Mouse (Mus musculus) limb, embryonic 10.5 days (tissue): ENCODE measurements around the gene Hspa1l. TPM values are rescaled to one million over a fixed set of nuclear protein-coding genes. Genes with fewer than 3 reads are reported as not detected.
"Not testable (repeated sequence)": the region's sequence is repeated elsewhere in the genome, so short reads cannot be mapped to it uniquely, and the experiment has no call there.

Experiments
- DNase-seq: peaks from one replicate; pipeline ENCODE4 v3.0.0-alpha.2; 2017; ENCODE audit warnings: low spot score
- H3K27ac ChIP-seq: fragments of 300-500 bp; sonication (generic); 2 replicates; pipeline ENCODE4 v1.5.1; 2016; ENCODE audit warnings: mild to moderate bottlenecking
- H3K27me3 ChIP-seq: fragments of 300-500 bp; sonication (generic); 2 replicates; pipeline ENCODE4 v1.6.1; 2016; ENCODE audit warnings: low read depth, mild to moderate bottlenecking; ENCODE audit not compliant: poor library complexity, severe bottlenecking
- H3K36me3 ChIP-seq: fragments of 300-500 bp; sonication (generic); 2 replicates; pipeline ENCODE4 v1.6.1; 2016; ENCODE audit warnings: mild to moderate bottlenecking, moderate library complexity
- H3K4me1 ChIP-seq: fragments of 300-500 bp; sonication (generic); 2 replicates; pipeline ENCODE4 v1.6.1; 2016
- H3K4me3 ChIP-seq: fragments of 300-500 bp; sonication (generic); 2 replicates; pipeline ENCODE4 v1.5.1; 2016; ENCODE audit warnings: mild to moderate bottlenecking, moderate library complexity
- H3K9me3 ChIP-seq: fragments of 300-500 bp; sonication (generic); replicated peaks from 2 replicates; pipeline ENCODE4 v1.6.1; 2016; ENCODE audit warnings: mild to moderate bottlenecking
- WGBS: fragments of 180-500 bp; shearing (Covaris S2); methylation state at CpG from one replicate; pipeline ENCODE4 v1.1.7; 2016; 5-methylcytosine and 5-hydroxymethylcytosine counted together
- polyA plus RNA-seq: library from polyadenylated mRNA; unstranded; fragments of >200 nt; fragmentation: Nextera tagmentation; extraction: Ambion mirVana; gene quantifications from 2 replicates; pipeline ENCODE4 v1.2.1, GENCODE M21; 2016

The Hspa1l gene
- 0.58 and 0.85 TPM in 2 replicates for polyA plus RNA-seq

DNA sequence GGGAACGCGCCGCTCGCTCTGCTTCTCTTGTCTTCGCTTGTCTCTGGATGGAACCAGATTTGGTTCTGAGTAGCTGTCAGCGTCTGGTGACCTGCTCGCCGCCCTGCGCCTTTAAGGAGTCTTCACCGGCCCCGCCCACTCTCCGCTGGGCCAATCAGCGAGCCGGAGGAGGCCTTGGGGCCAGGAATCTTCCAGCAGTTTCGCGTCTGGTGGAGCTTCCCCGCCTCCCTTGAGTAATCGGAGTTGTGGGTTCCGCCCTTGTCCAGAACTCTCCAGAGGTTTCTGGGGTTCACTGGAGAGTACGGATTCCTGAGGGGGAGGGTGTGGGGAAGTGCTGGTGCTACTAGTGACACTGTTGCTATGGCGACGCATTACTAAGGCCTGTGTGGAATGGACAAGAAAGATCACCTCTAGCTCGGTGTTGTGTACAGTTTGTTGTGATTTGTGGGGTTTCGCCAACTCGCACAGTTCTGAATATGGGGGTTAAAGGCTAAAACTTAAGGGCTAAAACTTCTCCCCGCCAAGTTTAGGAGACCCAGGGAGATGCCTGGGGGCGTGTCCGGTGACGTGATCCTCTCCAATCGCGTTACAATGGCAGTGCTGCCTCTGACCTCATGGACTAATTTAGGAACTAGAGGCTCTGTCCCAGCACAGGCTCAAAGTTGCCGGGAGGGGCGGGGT is at the start of gene Hspa1l, which contains the start of gene Hspa1a:
TSS of gene Hspa1l (plus strand) at position 635 of the 681 bp plus-strand sequence.
TSS of gene Hspa1a (minus strand) at position 88 of the 681 bp plus-strand sequence.
- H3K4me1 ChIP-seq, H3K9me3 ChIP-seq, H3K36me3 ChIP-seq: not testable (repeated sequence)
- H3K4me3 ChIP-seq, result peak within 1 kb of the TSS; percentile 54
- 2% methylated on average over 30 of the region's 33 CpGs for WGBS
- H3K27me3 ChIP-seq, result peaks cover 44% of the 10 kb centered on the region
- peak; percentile 77 for DNase-seq
- peak within 1 kb of the TSS; percentile 77 for H3K27ac ChIP-seq

GRCm38 (mm10) chr17:34922939-34923338 is 49.6 kb upstream of the Hspa1l start:
- Histone ChIP-seq H3K9me3 (no peaks in the 10 kb centered on the region), H3K4me1 (no peaks in the 10 kb centered on the region), H3K27me3 (no peaks in the 10 kb centered on the region), H3K27ac (no peak overlapping the region), H3K36me3 (no peaks in the 10 kb centered on the region), H3K4me3 (no peak overlapping the region)
- 57% methylated on average over 6 of the region's 6 CpGs for WGBS
- no peak for DNase-seq

DNA sequence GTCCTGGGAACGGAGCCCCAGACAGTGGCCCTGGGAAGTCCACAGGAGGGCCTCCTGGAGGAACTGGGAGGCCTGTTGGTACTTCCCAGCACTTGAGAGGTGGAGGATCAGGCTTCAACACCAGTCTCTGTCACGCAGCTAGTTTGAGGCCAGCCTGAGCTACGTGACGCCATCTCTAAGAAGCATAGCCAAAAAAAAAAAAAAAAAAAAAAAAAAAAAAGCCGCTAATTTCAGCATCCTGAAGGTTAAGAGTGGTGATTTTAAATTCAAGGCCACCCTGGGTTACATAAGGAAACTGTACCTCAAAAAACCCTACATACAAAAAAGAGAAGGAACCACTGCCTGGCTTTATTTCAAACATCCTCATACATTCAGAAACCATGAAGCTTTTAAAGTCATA is 48.2 kb upstream of the Hspa1l start:
- no peaks in the 10 kb centered on the region for H3K9me3 ChIP-seq
- no peak overlapping the region for H3K27ac ChIP-seq
- no peak for DNase-seq
- no peaks in the 10 kb centered on the region for H3K36me3 ChIP-seq
- H3K4me3 ChIP-seq, result no peak overlapping the region
- WGBS, result 75% methylated on average over 5 of the region's 5 CpGs
- H3K4me1 ChIP-seq, result no peaks in the 10 kb centered on the region
- no peaks in the 10 kb centered on the region for H3K27me3 ChIP-seq

DNA sequence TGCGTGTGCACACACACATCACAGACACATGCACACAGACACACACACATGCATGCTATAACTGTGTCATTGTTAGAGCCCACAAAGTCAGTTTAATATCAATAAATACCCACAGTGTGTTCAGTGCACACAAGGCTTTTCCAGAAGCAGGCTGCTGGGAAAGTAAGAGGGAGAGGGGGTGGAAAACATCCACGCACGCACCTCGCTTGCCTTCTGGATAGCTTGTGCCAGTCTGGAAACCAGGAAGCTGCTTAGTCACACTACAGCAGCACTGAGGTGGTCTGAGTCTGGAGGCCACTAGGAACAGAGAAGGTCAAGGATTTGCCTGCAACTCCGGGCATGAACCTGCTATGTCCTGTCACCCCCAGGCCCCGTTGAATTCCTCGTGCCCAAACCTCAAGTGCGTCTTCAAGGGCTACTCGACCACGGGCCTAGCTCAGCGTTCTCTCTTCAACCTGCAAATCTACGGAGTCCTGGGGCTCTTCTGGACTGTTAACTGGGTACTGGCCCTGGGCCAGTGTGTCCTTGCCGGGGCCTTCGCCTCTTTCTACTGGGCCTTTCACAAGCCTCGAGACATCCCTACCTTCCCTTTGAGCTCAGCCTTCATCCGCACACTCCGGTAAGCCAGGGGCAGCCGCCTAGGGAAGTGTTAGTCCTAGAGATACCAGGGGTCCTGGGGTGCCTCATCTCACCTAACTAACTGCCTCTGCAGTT is 45.0 kb upstream of the Hspa1l start:
- WGBS, result 89% methylated on average over 18 of the region's 18 CpGs
- Histone ChIP-seq H3K27ac (no peak overlapping the region), H3K9me3 (no peaks in the 10 kb centered on the region), H3K4me1 (peaks cover 10% of the 10 kb centered on the region), H3K36me3 (no peaks in the 10 kb centered on the region), H3K4me3 (no peak overlapping the region), H3K27me3 (no peaks in the 10 kb centered on the region)
- no peak for DNase-seq

- Histone ChIP-seq H3K4me1 (peaks cover 12% of the 10 kb centered on the region), H3K9me3 (no peaks in the 10 kb centered on the region), H3K36me3 (0 out of 2 replicates have a peak, but pooled peaks cover 3% of the 10 kb centered on the region), H3K27me3 (no peaks in the 10 kb centered on the region), H3K4me3 (no peak overlapping the region), H3K27ac (no peak overlapping the region)
- WGBS, result 61% methylated on average over 4 of the region's 4 CpGs
- no peak for DNase-seq
Measured at GRCm38 (mm10) chr17:34928841-34929240, 43.7 kb upstream of the Hspa1l start.

- peak; percentile 95 for DNase-seq
- WGBS, result under 1% methylated on average over 38 of the region's 38 CpGs
- Histone ChIP-seq H3K4me3 (peak within 1 kb of the TSS; percentile 73), H3K9me3 (no peaks in the 10 kb centered on the region), H3K27me3 (no peaks in the 10 kb centered on the region), H3K27ac (peak within 1 kb of the TSS; percentile 81), H3K4me1 (peaks cover 28% of the 10 kb centered on the region), H3K36me3 (peaks cover 16% of the 10 kb centered on the region)
Measured at GRCm38 (mm10) chr17:34931061-34931734, 41.3 kb upstream of the Hspa1l start, which contains the start of gene Neu1. Neu1 (plus strand) TSS chr17:34931253.

- Histone ChIP-seq H3K4me3 (peak overlapping the region; percentile 73), H3K27ac (peak overlapping the region; percentile 81), H3K4me1 (peaks cover 28% of the 10 kb centered on the region), H3K9me3 (no peaks in the 10 kb centered on the region), H3K27me3 (no peaks in the 10 kb centered on the region), H3K36me3 (peaks cover 16% of the 10 kb centered on the region)
- DNase-seq, result no peak
- 14% methylated on average over 14 of the region's 14 CpGs for WGBS
Measured at GRCm38 (mm10) chr17:34931735-34932098, 40.8 kb upstream of the Hspa1l start.

- peak overlapping the region; percentile 81; the same call in 1 of the 2 replicates for H3K27ac ChIP-seq
- whole genome bisulfite sequencing, result 93% methylated on average over 8 of the region's 8 CpGs
Measured at GRCm38 (mm10) chr17:34932287-34932686, 40.2 kb upstream of the Hspa1l start.

GRCm38 (mm10) chr17:34934031-34934430 is 38.5 kb upstream of the Hspa1l start:
- Histone ChIP-seq H3K9me3 (no peaks in the 10 kb centered on the region), H3K4me1 (peaks cover 28% of the 10 kb centered on the region), H3K27ac (peak overlapping the region; percentile 38; the same call in 1 of the 2 replicates), H3K27me3 (no peaks in the 10 kb centered on the region), H3K4me3 (peak overlapping the region; percentile 18; the same call in 1 of the 2 replicates), H3K36me3 (peaks cover 16% of the 10 kb centered on the region)
- DNase-seq, result no peak
- 76% methylated on average over 24 of the region's 24 CpGs for WGBS

More at GRCm38 (mm10) chr17:34932287-34932686, 40.2 kb upstream of the Hspa1l start:
- DNase-seq, result no peak
- no peaks in the 10 kb centered on the region for H3K27me3 ChIP-seq
- H3K4me3 ChIP-seq, result peak overlapping the region; percentile 73
- H3K4me1 ChIP-seq, result peaks cover 28% of the 10 kb centered on the region
- H3K9me3 ChIP-seq, result no peaks in the 10 kb centered on the region
- peaks cover 16% of the 10 kb centered on the region for H3K36me3 ChIP-seq

DNA sequence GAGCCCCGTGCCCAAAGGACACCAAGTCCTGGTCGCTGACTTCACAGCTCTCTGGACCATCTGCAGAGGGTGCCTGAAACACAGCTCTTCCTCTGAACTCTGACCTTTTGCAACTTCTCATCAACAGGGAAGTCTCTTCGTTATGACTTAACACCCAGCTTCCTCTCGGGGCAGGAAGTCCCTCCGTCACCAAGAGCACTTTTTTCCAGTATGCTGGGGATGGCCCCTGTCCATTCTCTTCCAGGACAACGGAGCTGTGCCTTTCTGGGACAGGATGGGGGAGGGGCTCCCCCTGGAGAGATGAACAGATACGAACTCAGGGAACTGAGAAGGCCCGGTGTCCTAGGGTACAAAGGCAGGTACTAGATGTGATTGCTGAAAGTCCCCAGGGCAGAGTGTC is 37.7 kb upstream of the Hspa1l start:
- Histone ChIP-seq H3K4me1 (peaks cover 28% of the 10 kb centered on the region), H3K9me3 (no peaks in the 10 kb centered on the region), H3K36me3 (peaks cover 16% of the 10 kb centered on the region), H3K27ac (no peak overlapping the region), H3K27me3 (no peaks in the 10 kb centered on the region), H3K4me3 (0 out of 2 replicates have a peak overlapping the region, but pooled peaks have one; percentile 18)
- 53% methylated on average over 8 of the region's 8 CpGs for WGBS
- DNase-seq, result no peak

GRCm38 (mm10) chr17:34937960-34938505 is 34.5 kb upstream of the Hspa1l start:
- Histone ChIP-seq H3K9me3 (no peaks in the 10 kb centered on the region), H3K36me3 (peaks cover 13% of the 10 kb centered on the region), H3K27me3 (no peaks in the 10 kb centered on the region), H3K4me3 (no peak overlapping the region), H3K27ac (no peak overlapping the region), H3K4me1 (peaks cover 30% of the 10 kb centered on the region)
- 85% methylated on average over 6 of the region's 6 CpGs for WGBS
- DNase-seq, result no peak

- peak overlapping the region; percentile 79 for H3K27ac ChIP-seq
- no peaks in the 10 kb centered on the region for H3K27me3 ChIP-seq
- 9% methylated on average over 15 of the region's 15 CpGs for WGBS
- peak overlapping the region; percentile 46 for H3K4me3 ChIP-seq
- H3K9me3 ChIP-seq, result no peaks in the 10 kb centered on the region
- no peaks in the 10 kb centered on the region for H3K36me3 ChIP-seq
- peaks cover 12% of the 10 kb centered on the region for H3K4me1 ChIP-seq
- DNase-seq, result peak; percentile 64
Measured at GRCm38 (mm10) chr17:34941344-34942041, 31.0 kb upstream of the Hspa1l start.
